Mouse (Mus musculus): ENCODE measurements around the gene Dmpk.
"Not testable (repeated sequence)": the region's sequence is repeated elsewhere in the genome, so short reads cannot be mapped to it uniquely, and the experiment has no call there.

Gene Dmpk

GRCm38 (mm10) chr7:19083701-19084100 is at the start of gene Dmpk:
Dmpk (plus strand) TSS chr7:19083849.
- DNase-seq: no peak

- no peak for DNase-seq
These were observed 39.0 kb upstream of the Dmpk start for GRCm38 (mm10) chr7:19044616-19045015.

- no peak for DNase-seq
These were observed 37.2 kb upstream of the Dmpk start for GRCm38 (mm10) chr7:19046286-19047069.

- DNase-seq: no peak
These were observed 35.6 kb upstream of the Dmpk start for GRCm38 (mm10) chr7:19048006-19048527.

- DNase-seq: no peak
These were observed 34.4 kb upstream of the Dmpk start for GRCm38 (mm10) chr7:19049252-19049651.

GRCm38 (mm10) chr7:19050172-19050571 is 33.5 kb upstream of the Dmpk start:
- no peak for DNase-seq

- DNase-seq: no peak
These were observed 32.5 kb upstream of the Dmpk start for GRCm38 (mm10) chr7:19051161-19051560.

GRCm38 (mm10) chr7:19052345-19053135 is 31.1 kb upstream of the Dmpk start:
- no peak for DNase-seq

- no peak for DNase-seq
These were observed 30.5 kb upstream of the Dmpk start for GRCm38 (mm10) chr7:19053136-19053532.

- peak; percentile 81 for DNase-seq
These were observed 29.4 kb upstream of the Dmpk start, which contains the start of gene Rsph6a for GRCm38 (mm10) chr7:19054047-19054776. Rsph6a (plus strand) TSS chr7:19054690.

GRCm38 (mm10) chr7:19054777-19055076 is 28.9 kb upstream of the Dmpk start:
- DNase-seq: no peak

- DNase-seq: no peak
These were observed 28.5 kb upstream of the Dmpk start for GRCm38 (mm10) chr7:19055108-19055507.

GRCm38 (mm10) chr7:19057405-19057804 is 26.2 kb upstream of the Dmpk start:
- no peak for DNase-seq

- DNase-seq: no peak
These were observed 17.8 kb upstream of the Dmpk start for GRCm38 (mm10) chr7:19065896-19066295.

- DNase-seq: no peak
These were observed 16.6 kb upstream of the Dmpk start for GRCm38 (mm10) chr7:19067063-19067462.

- DNase-seq: no peak
These were observed 15.7 kb upstream of the Dmpk start for GRCm38 (mm10) chr7:19067935-19068334.

- peak; percentile 82 for DNase-seq
These were observed 14.9 kb upstream of the Dmpk start for GRCm38 (mm10) chr7:19068707-19069106.

GRCm38 (mm10) chr7:19069500-19069899 is 14.1 kb upstream of the Dmpk start:
- DNase-seq: peak; percentile 45

GRCm38 (mm10) chr7:19071024-19071423 is 12.6 kb upstream of the Dmpk start:
- not testable (repeated sequence) for DNase-seq

GRCm38 (mm10) chr7:19073504-19073903 is 10.1 kb upstream of the Dmpk start:
- peak; percentile 56 for DNase-seq

GRCm38 (mm10) chr7:19074494-19074893 is 9.2 kb upstream of the Dmpk start:
- no peak for DNase-seq

GRCm38 (mm10) chr7:19075231-19075630 is 8.4 kb upstream of the Dmpk start:
- no peak for DNase-seq

Measured in retina, postnatal 1 day (tissue).